In genomic region chr2:118306522-118306895, GRCm38 (mm10) we compare ENCODE assay signal across 15 mouse cellular contexts. TPM values are rescaled to one million over a fixed set of nuclear protein-coding genes. Genes with fewer than 3 reads are reported as not detected.
DNase-seq lines count a peak whose midpoint lies in the region; ATAC-seq and TF ChIP-seq lines count a peak whose summit lies in the region.
"Had no signal": no experiment of that assay in that cellular context is flagged by ENCODE, and none has a peak within 500 bp of the region (broad histone marks: within the 10 kb centered on the region; RNA-seq: fewer than 3 reads in every experiment).

No protein-coding gene starts in this region.

- H3K4me3 ChIP-seq in cerebellum, adult 2 months (replicated peaks; ENCODE audit: insufficient read depth, low read depth, low read length) = no peak overlapping the region
- no peak overlapping the region for H3K4me3 ChIP-seq in liver, embryonic 15.5 days (replicated peaks)
- H3K4me3 ChIP-seq in layer of hippocampus, adult 2 months = no peak overlapping the region
- H3K4me3 ChIP-seq: embryonic facial prominence, embryonic 12.5 days; heart, adult 2 months; lung, embryonic 15.5 days; midbrain, embryonic 12.5 days had no signal

- peaks cover 7% of the 10 kb centered on the region; the same call in 1 of the 2 replicates for H3K4me1 ChIP-seq in cerebellum, adult 2 months (ENCODE audit: control insufficient read depth, insufficient read depth, low read length)
- H3K4me1 ChIP-seq in liver, embryonic 15.5 days (replicated peaks) = 0 out of 2 replicates have a peak, but pooled peaks cover 6% of the 10 kb centered on the region
- H3K4me1 ChIP-seq: embryonic facial prominence, embryonic 12.5 days; lung, embryonic 15.5 days; midbrain, embryonic 12.5 days had no signal

- peak overlapping the region; percentile 18; the same call in 1 of the 2 replicates for H3K27ac ChIP-seq in cerebellum, adult 2 months (ENCODE audit: insufficient read depth, low read length)
- H3K27ac ChIP-seq in liver, embryonic 15.5 days (replicated peaks) = peak overlapping the region; percentile 31; the same call in 1 of the 2 replicates
- no peak overlapping the region for H3K27ac ChIP-seq in layer of hippocampus, adult 2 months
- H3K27ac ChIP-seq: embryonic facial prominence, embryonic 12.5 days; heart, adult 2 months; lung, embryonic 15.5 days; midbrain, embryonic 12.5 days had no signal

- H3K4me2 ChIP-seq in liver, embryonic 15.5 days = no peak overlapping the region
- H3K4me2 ChIP-seq: embryonic facial prominence, embryonic 12.5 days; lung, embryonic 15.5 days; midbrain, embryonic 12.5 days had no signal

- 60% methylated on average over 3 of the region's 3 CpGs for WGBS in cerebellum, adult 2 months
- WGBS in liver, embryonic 15.5 days (ENCODE audit: insufficient replicate concordance) = 8% methylated on average over 3 of the region's 3 CpGs

- TF ChIP-seq CTCF in cerebellum, adult 2 months (IDR thresholded peaks at IDR 0.05; ENCODE audit: borderline replicate concordance, insufficient read depth, low read depth, low read length) = no peak
- no peak for TF ChIP-seq CTCF in layer of hippocampus, adult 2 months (conservative IDR thresholded peaks at IDR 0.05)

- H3K9me3 ChIP-seq in liver, embryonic 15.5 days (replicated peaks) = no peaks in the 10 kb centered on the region
- H3K9me3 ChIP-seq: embryonic facial prominence, embryonic 12.5 days; lung, embryonic 15.5 days; midbrain, embryonic 12.5 days had no signal

- no peak for DNase-seq in cerebellum, adult 2 months
- DNase-seq in cerebellum, postnatal 25 days = no peak
- peak; percentile 16 for DNase-seq in testis, postnatal 10 days (ENCODE audit: low spot score)
- DNase-seq in testis, postnatal 14 days (ENCODE audit: low spot score) = no peak
- DNase-seq in layer of hippocampus, adult 2 months (ENCODE audit: low spot score in 2 of 2) = no peak
- no peak for DNase-seq in layer of hippocampus, postnatal 25 days (ENCODE audit: extremely low spot score in 1 of 2, low spot score in 1 of 2)
- no peak for DNase-seq in gastrocnemius, adult 8-10 months (ENCODE audit: low spot score in 2 of 2)
- DNase-seq: heart, adult 2 months; thymus, adult 18-20 months had no signal

- H3K36me3 ChIP-seq in liver, embryonic 15.5 days (replicated peaks) = no peaks in the 10 kb centered on the region
- H3K36me3 ChIP-seq: embryonic facial prominence, embryonic 12.5 days; lung, embryonic 15.5 days; midbrain, embryonic 12.5 days had no signal

- no peak for TF ChIP-seq POLR2A in cerebellum, adult 2 months (IDR thresholded peaks at IDR 0.05; ENCODE audit: borderline replicate concordance, insufficient read depth, low read length)

- H3K27me3 ChIP-seq in cerebellum, adult 2 months (ENCODE audit: control insufficient read depth, insufficient read depth, low read length) = no peaks in the 10 kb centered on the region
- H3K27me3 ChIP-seq in liver, embryonic 15.5 days = no peaks in the 10 kb centered on the region
- H3K27me3 ChIP-seq: embryonic facial prominence, embryonic 12.5 days; lung, embryonic 15.5 days; midbrain, embryonic 12.5 days had no signal

- peak; percentile 53; the same call in 1 of the 2 replicates for ATAC-seq in liver, embryonic 15.5 days (ENCODE audit: insufficient read depth)
- ATAC-seq: inflammation-experienced regulatory T-cells, adult 6 months had no signal

- H3K9ac ChIP-seq in liver, embryonic 15.5 days = no peak overlapping the region
- H3K9ac ChIP-seq: embryonic facial prominence, embryonic 12.5 days; lung, embryonic 15.5 days; midbrain, embryonic 12.5 days had no signal

RNA-seq across cellular contexts. Expression of gene Fsip1, which starts 49.7 kb away (rescaled TPM):
- polyA plus RNA-seq in cerebellum, adult 2 months (2012; rRNA removed) = 0.36 and 0.38 TPM in 2 replicates
- 0.13 TPM in 1 of 2 replicates, not detected in the other for polyA plus RNA-seq in liver, embryonic 15.5 days (2015; fragmentation: Nextera tagmentation; extraction: Ambion mirVana)
- total RNA-seq in layer of hippocampus, adult 2 months (2021) = 1 to 10 TPM in 1 of 2 experiments, under 1 TPM in 1; 0.98 to 1.0 TPM
- total RNA-seq in layer of hippocampus, postnatal 25 days (2021) = under 1 TPM; 0.85 to 0.91 TPM
- total RNA-seq in gastrocnemius, adult 8-10 months (2022) = not detected
- total RNA-seq: heart, adult 2 months; heart, postnatal 25 days had no signal
- polyA plus RNA-seq: inflammation-experienced regulatory T-cells, adult 6 months had no signal
